Mouse (Mus musculus) E14TG2a.4 (cell line): ENCODE results near the gene Srpx.

Experiments
- CTCF ChIP-seq: conservative IDR thresholded peaks from 2 replicates; pipeline ENCODE4 v1.5.1; 2014; ENCODE audit warnings: low read length
- NANOG ChIP-seq: IDR thresholded peaks from 2 replicates; pipeline ENCODE4 v1.6.1; 2014; ENCODE audit warnings: borderline replicate concordance, low read length, mixed read lengths
- POU5F1 ChIP-seq: IDR thresholded peaks from 2 replicates; pipeline ENCODE4 v1.6.1; 2014; ENCODE audit warnings: low read length, borderline replicate concordance

GRCm38 (mm10) chrX:10062201-10062600 lies 55.3 kb downstream of the Srpx start:
- no peak for TF ChIP-seq CTCF
- no peak for TF ChIP-seq NANOG
- TF ChIP-seq POU5F1 = no peak
